Mouse (Mus musculus): ENCODE measurements around the gene Ahdc1. TPM values are rescaled to one million over a fixed set of nuclear protein-coding genes. Genes with fewer than 3 reads are reported as not detected.

Gene Ahdc1
- total and polyA plus RNA-seq, 3 experiments: 1.6 to 19.9 (median 8.4) TPM

- H3K79me2 ChIP-seq (replicated peaks; ENCODE audit: control insufficient read depth, extremely low read depth, insufficient read depth, poor library complexity, severe bottlenecking): no peaks in the 10 kb centered on the region
- H3K4me2 ChIP-seq (ENCODE audit: insufficient read depth, low read depth, poor library complexity, severe bottlenecking): no peak overlapping the region
- no peak overlapping the region for H3K9ac ChIP-seq (ENCODE audit: insufficient read depth, low read depth)
- no peak for DNase-seq (ENCODE audit: extremely low read depth)
- dilution Hi-C loops (cut with MboI; ENCODE audit: extremely low pct_ligation_motif_present, extremely low pct_unique_long_range_greater_than_20kb, low sequenced_read_pairs) (no loop called here), in situ Hi-C loops (cut with MboI; ENCODE audit: low pct_ligation_motif_present, low pct_unique_long_range_greater_than_20kb, low sequenced_read_pairs) (no loop called here)
- TF ChIP-seq SIN3A (IDR thresholded peaks at IDR 0.05; ENCODE audit: low read length) (no peak), BHLHE40 (IDR thresholded peaks at IDR 0.05; ENCODE audit: low read depth, low read length) (no peak), MYC (IDR thresholded peaks at IDR 0.05; ENCODE audit: low read depth, low read length) (no peak), E2F4 (IDR thresholded peaks at IDR 0.05; ENCODE audit: insufficient replicate concordance, low read depth, low read length) (no peak), CHD1 (IDR thresholded peaks at IDR 0.05; ENCODE audit: low read depth, low read length) (no peak), POLR2A (IDR thresholded peaks at IDR 0.05; ENCODE audit: low read depth, low read length) (no peak), ZNF384 (IDR thresholded peaks at IDR 0.05; ENCODE audit: low read depth, low read length) (no peak), TCF12 (IDR thresholded peaks at IDR 0.05; ENCODE audit: low read depth, low read length) (no peak), ELF1 (IDR thresholded peaks at IDR 0.05; ENCODE audit: low read depth, low read length) (no peak), UBTF (IDR thresholded peaks at IDR 0.05; ENCODE audit: low read depth, low read length) (no peak), RAD21 (IDR thresholded peaks at IDR 0.05; ENCODE audit: low read depth, low read length) (no peak)
- H3K27me3 ChIP-seq (replicated peaks): no peaks in the 10 kb centered on the region
- H3K4me3 ChIP-seq (replicated peaks in 1 of 3; ENCODE audit: low read depth in 2 of 3, low read length in 2 of 3, poor library complexity in 1 of 3): no peak overlapping the region
- no peaks in the 10 kb centered on the region for H3K9me3 ChIP-seq (replicated peaks; ENCODE audit: low read length)
- H3K4me1 ChIP-seq (ENCODE audit: control insufficient read depth in 1 of 2, insufficient read depth in 2 of 2): peaks cover 10 to 21% of the 10 kb centered on the region in 2 experiments
- no peak overlapping the region for H3K27ac ChIP-seq (ENCODE audit: insufficient read depth, low read depth)
- H3K36me3 ChIP-seq (replicated peaks in 1 of 2; ENCODE audit: control insufficient read depth in 1 of 2, insufficient read depth in 1 of 2, low read length in 1 of 2): no peaks in the 10 kb centered on the region
These were observed 29.4 kb upstream of the Ahdc1 start for GRCm38 (mm10) chr4:132981621-132982020.

DNA sequence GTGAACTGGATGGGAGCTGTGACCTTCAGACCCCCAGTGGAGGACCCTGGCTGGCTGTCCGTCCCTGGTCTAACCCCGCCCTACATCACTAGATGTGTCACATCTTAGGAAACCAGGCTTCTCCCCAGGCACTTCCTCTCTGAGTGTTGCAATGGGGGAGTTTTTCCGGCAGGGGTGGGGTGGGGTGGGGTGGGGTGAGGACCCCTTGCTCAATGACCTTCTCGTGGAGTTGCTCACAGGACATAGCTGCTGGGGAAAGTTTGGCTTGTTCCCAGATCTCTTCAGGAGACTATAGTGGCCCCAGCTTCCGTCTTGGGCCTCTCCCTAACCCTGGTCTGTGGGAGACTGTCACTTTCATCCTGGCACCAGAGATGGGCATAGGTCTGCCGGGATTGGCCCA lies 28.1 kb upstream of the Ahdc1 start:
- no peak for DNase-seq (ENCODE audit: extremely low read depth)

More for the DNA sequence above, 28.1 kb upstream of the Ahdc1 start:
- no peaks in the 10 kb centered on the region for H3K9me3 ChIP-seq (replicated peaks; ENCODE audit: low read length)
- no peak overlapping the region for H3K4me2 ChIP-seq (ENCODE audit: insufficient read depth, low read depth, poor library complexity, severe bottlenecking)
- no peak overlapping the region for H3K27ac ChIP-seq (ENCODE audit: insufficient read depth, low read depth)
- no peaks in the 10 kb centered on the region for H3K79me2 ChIP-seq (replicated peaks; ENCODE audit: control insufficient read depth, extremely low read depth, insufficient read depth, poor library complexity, severe bottlenecking)
- no peak overlapping the region for H3K9ac ChIP-seq (ENCODE audit: insufficient read depth, low read depth)
- H3K4me3 ChIP-seq (replicated peaks in 1 of 3; ENCODE audit: low read depth in 2 of 3, low read length in 2 of 3, poor library complexity in 1 of 3): no peak overlapping the region
- dilution Hi-C loops (cut with MboI; ENCODE audit: extremely low pct_ligation_motif_present, extremely low pct_unique_long_range_greater_than_20kb, low sequenced_read_pairs) (no loop called here), in situ Hi-C loops (cut with MboI; ENCODE audit: low pct_ligation_motif_present, low pct_unique_long_range_greater_than_20kb, low sequenced_read_pairs) (no loop called here)
- H3K4me1 ChIP-seq (ENCODE audit: control insufficient read depth in 1 of 2, insufficient read depth in 2 of 2): peaks cover 0 to 9% of the 10 kb centered on the region in 2 experiments; a peak in 1 of 4 replicates
- no peaks in the 10 kb centered on the region for H3K27me3 ChIP-seq (replicated peaks)
- no peak for TF ChIP-seq MAFK (IDR thresholded peaks at IDR 0.05; ENCODE audit: insufficient replicate concordance, low read length)
- no peak for TF ChIP-seq MXI1 (IDR thresholded peaks at IDR 0.05; ENCODE audit: low read depth, low read length)
- TF ChIP-seq RAD21 (IDR thresholded peaks at IDR 0.05; ENCODE audit: low read depth, low read length): no peak
- TF ChIP-seq PAX5 (IDR thresholded peaks at IDR 0.05; ENCODE audit: low read length): no peak
- no peak for TF ChIP-seq NELFE (IDR thresholded peaks at IDR 0.05; ENCODE audit: low read depth, low read length)
- TF ChIP-seq CHD2 (IDR thresholded peaks at IDR 0.05; ENCODE audit: low read length): no peak
- TF ChIP-seq MEF2A (IDR thresholded peaks at IDR 0.05; ENCODE audit: borderline replicate concordance, low read depth, low read length): no peak
- TF ChIP-seq IRF4 (IDR thresholded peaks at IDR 0.05; ENCODE audit: low read depth, low read length): no peak
- no peak for TF ChIP-seq SMC3 (IDR thresholded peaks at IDR 0.05; ENCODE audit: low read depth, low read length)
- TF ChIP-seq EP300 (IDR thresholded peaks at IDR 0.05; ENCODE audit: low read length): no peak
- no peak for TF ChIP-seq JUND (conservative IDR thresholded peaks at IDR 0.05; ENCODE audit: low read depth, low read length)
- TF ChIP-seq POLR2AphosphoS2 (IDR thresholded peaks at IDR 0.05; ENCODE audit: low read depth, low read length): no peak
- TF ChIP-seq MYC (IDR thresholded peaks at IDR 0.05; ENCODE audit: low read depth, low read length): no peak
- H3K36me3 ChIP-seq (replicated peaks in 1 of 2; ENCODE audit: control insufficient read depth in 1 of 2, insufficient read depth in 1 of 2, low read length in 1 of 2): no peaks in the 10 kb centered on the region
